Mouse (Mus musculus) frontal cortex, postnatal 10 days (tissue): ENCODE data around the gene Smchd1.
"Not testable (repeated sequence)": the region's sequence is repeated elsewhere in the genome, so short reads cannot be mapped to it uniquely, and the experiment has no call there.

Experiments used
- DNase-seq, 2 experiments: peaks; one replicate each; pipeline ENCODE4 v3.0.0; 2022; ENCODE audit warnings: low spot score in 2 of 2, mixed read lengths in 1 of 2

The Smchd1 gene

DNA sequence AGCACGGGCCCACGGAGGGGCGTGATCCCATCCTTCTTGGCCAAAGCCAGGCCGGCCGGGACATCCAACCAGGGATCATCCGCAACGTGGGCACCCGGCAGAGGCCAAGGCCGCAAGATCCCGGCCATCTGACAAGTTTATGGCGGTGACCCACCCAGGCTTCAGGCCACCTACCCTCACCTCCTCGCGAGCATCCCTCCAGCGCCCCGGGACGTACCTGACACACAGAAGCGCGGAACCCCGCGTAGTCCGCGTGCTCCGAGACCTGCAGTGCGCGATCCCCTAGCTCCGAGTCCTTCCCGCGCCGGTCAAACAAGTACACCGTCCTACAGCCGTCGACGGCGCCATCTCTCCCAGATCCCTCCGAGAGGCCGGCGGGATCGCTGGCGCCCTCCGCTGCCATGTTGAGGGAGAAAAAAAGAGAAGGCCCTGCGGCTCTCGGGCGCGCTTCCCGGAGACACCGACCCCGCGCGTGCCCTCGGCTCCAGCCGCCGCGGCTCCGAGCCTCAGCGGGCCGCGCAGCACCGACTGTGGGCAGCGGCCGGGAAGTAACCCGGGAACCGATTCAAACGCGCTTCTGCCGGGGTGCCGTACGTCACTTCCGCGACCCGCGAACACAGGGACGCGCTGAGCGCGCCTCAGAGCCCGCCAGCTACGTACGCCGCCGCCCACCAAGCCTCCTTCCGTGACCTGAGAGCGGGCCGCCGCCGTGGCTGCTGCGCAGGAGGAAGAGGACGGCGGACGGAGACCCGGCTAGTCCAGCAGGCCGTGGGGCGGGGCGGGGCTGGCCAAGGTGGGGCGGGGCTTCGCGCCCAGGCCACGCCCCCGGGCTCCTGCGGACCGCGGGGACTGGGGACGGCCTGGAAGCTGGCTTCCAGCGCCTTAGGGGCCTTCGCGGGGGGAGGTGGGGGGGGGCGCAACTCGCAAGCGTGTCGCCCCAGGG, at the start of gene Smchd1:
Smchd1 (minus strand) TSS at position 582 of the 943 bp plus-strand sequence.
- DNase-seq, result peak; percentile 88 to 93

DNA sequence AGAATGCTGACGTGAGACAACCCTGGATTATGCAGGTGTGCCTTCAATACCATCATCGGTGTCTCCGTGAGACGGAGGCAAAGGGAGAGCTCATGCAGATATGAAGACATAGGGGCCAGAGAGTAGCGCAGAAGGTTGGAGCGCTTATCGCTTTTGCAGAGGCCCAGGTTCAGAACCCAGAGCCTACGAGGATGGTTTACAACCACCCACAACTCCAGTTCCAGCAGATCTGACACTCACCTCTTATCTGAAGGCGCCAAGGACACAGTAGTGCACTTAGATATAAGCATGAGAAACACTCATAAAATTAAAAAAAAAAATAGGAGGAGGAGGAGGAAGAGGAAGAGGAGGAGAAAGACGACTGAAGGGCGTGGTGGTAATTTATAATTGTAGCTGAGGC, 35.2 kb upstream of the Smchd1 start:
- DNase-seq, result no peak

DNA sequence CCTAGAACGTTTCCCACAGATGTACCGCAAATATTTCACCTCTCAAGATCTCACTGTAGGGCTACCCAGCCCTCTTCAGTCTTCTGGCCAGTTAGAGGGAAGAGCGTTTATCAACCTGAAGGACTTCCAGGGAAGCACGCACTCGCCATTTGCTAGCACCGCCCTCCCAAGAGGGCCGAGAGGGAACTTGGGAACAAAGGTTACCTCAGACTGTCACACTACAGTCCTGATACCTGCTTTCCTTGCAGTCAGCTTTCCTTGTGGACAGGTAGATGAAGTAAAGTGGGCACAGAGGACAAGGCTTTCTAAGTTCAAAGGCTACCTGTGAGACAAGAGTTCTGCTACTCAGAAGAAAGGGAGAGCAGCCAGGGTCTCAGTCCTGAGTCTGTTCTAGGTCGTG, 31.7 kb upstream of the Smchd1 start:
- no peak for DNase-seq

DNA sequence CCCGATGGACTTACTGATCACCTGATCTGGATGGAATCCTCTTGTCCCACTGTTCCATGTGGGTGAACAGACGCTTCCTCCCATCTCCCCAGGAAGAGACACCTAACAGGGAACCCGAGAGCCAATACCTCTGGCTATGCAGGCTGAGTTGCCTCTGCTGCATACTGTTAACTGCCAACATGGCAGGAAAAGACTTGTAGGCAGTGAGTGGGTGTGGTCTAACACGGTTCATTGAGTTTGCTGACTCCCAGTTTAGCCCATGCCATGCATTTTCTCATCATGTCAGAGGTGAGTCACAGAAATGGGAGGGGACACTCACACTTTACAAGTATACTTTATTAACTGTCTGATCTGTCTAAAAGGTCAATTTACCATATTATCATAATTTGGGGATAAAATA, 20.6 kb upstream of the Smchd1 start:
- no peak for DNase-seq

- DNase-seq, result no peak
Measured at GRCm38 (mm10) chr17:71491332-71491686, 16.2 kb upstream of the Smchd1 start.

GRCm38 (mm10) chr17:71490666-71491331, 15.7 kb upstream of the Smchd1 start:
- no peak for DNase-seq

DNA sequence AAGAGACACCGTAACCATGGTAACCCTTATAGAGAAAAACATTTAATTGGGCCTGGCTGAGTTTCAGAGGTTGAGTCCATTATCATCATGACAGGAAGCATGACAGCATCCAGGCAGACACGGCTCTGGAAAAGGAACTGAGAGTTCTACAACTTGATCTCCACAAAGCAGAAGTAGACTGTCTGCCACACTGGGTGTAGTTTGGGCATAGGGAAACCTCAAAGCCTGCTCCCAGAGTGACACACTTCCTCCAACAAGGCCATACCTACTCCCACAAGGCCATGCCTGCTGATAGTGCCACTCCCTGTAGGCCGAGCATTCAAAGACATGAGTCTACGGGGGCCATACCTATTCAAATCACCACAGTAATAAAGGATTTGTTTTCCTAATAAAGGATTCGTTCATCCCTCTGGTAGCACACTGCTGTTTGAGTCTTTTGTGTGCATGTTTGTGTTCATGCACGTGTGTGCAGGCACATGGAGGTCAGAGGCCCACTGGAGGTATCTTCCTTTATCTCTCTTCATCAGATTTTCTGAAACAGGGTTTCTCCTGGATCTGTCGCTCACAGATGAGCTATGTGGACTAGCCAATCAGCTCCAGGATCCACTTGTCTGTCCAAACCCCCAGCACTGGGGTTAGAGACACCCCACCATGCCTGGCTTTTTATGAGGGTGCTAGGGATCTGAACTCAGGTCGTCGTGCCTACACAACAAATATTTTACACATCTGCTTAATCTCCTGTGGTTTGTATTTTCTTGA, 14.7 kb upstream of the Smchd1 start:
- DNase-seq, result no peak

GRCm38 (mm10) chr17:71486231-71486851, 11.2 kb upstream of the Smchd1 start:
- no peak for DNase-seq

- no peak for DNase-seq
Measured at GRCm38 (mm10) chr17:71485791-71486230, 10.7 kb upstream of the Smchd1 start.

DNA sequence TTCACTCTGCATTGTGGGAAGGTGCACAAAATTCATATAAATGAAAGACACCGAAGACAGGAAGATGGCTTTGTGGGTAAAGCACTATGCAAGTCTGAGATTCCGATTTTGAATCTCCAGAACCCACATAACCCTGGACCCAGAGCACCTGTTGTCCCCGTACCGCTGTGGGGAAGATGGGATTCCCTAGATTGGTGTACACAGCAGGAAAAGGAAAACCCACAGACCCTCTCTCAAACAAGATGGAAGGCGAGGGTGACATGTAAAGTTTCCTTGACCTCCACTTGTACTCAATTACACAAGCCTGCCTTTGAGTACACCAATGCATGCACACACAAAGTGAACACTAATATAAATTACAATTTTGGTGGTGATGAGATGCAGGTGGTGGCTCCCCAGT, 9.6 kb upstream of the Smchd1 start:
- no peak for DNase-seq

- no peak for DNase-seq
Measured at GRCm38 (mm10) chr17:71483418-71484060, 8.4 kb upstream of the Smchd1 start.

- no peak for DNase-seq
Measured at GRCm38 (mm10) chr17:71479381-71479901, 4.3 kb upstream of the Smchd1 start.

GRCm38 (mm10) chr17:71477481-71477880, 2.3 kb upstream of the Smchd1 start:
- DNase-seq, result no peak

- no peak for DNase-seq
Measured at GRCm38 (mm10) chr17:71476346-71477020, 1.3 kb upstream of the Smchd1 start.

DNA sequence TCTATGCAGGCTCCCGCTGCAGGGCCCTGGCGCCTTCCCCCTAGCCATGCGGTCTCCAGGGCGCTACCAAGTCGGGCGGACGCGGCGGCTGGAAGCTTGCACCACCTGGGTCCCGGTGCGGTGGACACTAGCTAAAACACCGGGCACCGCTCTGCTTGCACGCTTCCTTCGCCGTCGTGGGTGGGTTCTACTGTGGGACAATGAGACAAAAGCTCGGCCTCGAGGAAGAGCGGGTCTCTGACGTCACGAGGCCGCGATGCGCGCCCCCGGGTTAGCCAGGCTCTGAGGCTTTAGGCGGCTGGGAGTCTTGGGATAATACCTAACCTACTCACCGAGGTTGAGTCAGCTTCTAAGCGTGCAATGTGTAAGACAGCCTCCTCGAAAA, 554 bp upstream of the Smchd1 start:
- DNase-seq, result peak; percentile 50 to 72

DNA sequence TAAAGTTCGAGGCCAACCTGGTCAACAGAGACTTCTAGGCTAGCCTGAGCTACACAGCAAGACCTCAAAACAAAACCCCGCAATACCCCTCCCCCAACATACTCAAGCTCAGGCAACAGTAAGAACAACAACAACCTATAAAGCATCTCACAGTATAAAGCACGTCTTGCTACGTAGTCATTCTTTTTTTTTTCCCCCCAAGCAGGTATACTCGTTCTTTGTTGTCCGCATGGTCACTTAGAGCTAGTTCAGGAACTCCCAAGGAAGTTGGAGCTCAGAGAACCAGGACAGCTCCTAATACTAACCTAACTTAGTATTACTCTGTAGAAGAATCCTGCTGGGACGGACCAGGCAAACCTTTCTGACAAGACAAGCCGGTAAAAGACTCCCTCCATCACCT, 1.0 kb downstream of the Smchd1 start:
- DNase-seq, result no peak

- no peak for DNase-seq
Measured at GRCm38 (mm10) chr17:71471261-71471660, 3.9 kb downstream of the Smchd1 start.

DNA sequence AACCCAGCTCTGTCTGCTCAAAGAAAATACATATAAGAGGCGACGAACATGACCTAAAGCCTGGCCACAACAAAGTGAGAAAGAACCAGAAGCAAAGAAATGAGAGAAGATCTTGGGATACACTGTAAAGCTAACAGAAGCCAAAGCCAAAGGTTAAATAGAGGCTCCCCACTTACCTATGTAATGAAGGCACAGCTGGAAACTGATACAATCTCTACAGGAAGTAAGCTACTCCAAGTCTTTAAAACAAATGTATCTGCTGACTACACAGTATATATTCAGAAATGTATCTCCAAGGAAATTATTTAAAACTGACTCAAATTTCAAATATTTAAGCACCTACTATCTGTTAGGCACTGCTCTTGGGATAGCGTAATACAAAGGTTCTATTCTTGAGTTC, 14.8 kb downstream of the Smchd1 start:
- no peak for DNase-seq

- no peak for DNase-seq
Measured at GRCm38 (mm10) chr17:71459818-71460217, 15.3 kb downstream of the Smchd1 start, which contains the start of gene Gm4707. Gm4707 (minus strand) TSS chr17:71459918.

GRCm38 (mm10) chr17:71457361-71457760, 17.8 kb downstream of the Smchd1 start:
- not testable (repeated sequence) for DNase-seq
